Mouse (Mus musculus) spleen, postnatal 10 days (tissue): Measurements from ENCODE around the gene Fmnl2.
A peak's percentile ranks its signal among the peaks of the same experiment; 100 is the strongest.

Experiments
- DNase-seq, 2 experiments: peaks; one replicate each; pipeline ENCODE4 v3.0.0; 2021 to 2022; ENCODE audit warnings: low spot score in 2 of 2

The Fmnl2 gene

DNA sequence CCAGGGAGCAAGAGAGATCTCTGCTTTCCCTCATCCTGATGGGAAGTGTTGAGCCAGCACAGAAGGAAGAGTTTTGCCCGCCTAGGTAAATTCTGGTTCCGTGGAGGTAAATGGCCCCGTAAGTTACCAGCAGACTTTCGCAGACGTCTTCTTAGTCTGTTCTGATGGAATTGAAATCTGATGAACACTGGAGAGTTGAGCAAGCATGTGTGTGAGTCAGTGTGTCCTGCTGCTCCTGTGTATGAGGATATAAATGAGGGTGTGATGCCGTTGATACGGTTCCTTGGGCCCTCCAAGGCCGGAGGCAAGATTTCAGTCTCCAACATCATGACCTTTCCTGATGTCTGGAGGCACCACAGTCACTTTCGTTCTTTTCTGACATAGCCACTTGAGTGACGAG, 98.2 kb downstream of the Fmnl2 start:
- no peak for DNase-seq

DNA sequence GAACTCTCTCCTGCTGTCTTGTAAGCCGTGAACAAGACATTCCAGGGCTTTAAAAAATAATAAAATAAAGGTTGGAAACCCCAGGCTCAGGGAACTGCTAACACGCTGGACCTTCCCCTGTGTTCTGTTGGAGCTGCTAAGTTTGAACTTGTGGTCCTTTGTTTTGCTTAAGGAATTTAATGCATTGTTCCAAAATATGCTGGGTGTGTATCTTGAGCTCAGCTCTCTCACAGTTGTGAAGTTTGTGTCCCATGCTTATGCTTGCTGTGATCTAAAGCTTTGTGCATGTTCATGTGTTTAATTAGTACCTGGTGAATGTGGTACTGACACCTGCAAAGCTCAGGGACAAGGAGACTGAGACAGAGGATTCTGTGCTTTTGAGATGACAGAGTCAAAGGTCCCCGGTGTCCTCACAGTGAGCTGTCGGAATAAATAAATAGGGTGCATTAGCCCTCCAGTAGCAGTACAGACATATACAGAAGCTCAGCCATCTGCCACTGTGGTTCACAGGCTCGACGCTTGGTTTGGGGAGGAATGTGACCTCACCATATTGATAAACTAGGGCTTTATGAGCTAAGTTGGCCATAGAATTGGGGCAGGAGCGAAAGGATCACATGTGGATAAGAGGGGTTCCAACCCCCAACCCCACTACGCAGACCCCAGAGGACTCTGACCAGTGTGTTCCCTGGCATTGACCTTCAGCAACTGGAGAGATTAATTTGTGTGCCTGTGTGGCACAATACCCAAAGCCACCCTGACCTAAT, 100.3 kb downstream of the Fmnl2 start:
- DNase-seq: no peak

DNA sequence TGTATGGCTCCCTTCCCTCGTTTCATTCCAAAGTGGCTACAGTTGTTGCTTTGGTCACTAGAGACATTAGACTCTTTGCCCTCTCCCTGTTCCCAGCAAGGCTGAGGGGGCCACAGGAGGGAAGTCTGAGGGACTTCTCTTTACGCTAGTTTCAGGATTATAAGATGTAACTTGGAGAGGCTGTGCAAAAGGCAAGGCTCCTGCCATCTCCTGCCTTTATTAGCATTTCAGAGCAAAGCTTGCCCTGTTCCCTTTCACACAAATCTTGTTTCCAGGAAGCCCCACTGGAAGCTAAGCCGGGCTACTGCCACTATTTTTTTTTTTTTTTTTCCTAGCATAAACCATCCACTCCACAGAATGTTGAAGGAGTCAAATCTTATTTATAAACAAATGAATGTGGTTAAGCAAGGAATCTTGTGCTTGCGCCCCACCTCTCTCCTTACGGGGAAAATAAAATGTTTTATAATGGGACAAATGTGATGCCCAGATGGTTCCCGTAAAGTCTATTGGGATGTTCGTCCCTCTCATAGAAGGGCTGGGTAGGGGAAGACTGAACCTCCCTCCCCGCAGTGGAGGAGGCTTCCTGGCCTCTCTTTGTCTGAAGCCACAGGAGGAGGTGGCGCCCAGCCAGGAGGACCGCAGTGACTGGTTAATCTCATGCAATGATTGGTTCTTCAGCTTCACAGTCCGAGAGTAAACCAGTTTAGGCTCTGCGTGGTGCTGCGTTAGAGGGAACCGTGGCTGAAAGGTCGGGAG, 101.1 kb downstream of the Fmnl2 start:
- peak in 1 of 2 experiments; percentile 21 for DNase-seq

DNA sequence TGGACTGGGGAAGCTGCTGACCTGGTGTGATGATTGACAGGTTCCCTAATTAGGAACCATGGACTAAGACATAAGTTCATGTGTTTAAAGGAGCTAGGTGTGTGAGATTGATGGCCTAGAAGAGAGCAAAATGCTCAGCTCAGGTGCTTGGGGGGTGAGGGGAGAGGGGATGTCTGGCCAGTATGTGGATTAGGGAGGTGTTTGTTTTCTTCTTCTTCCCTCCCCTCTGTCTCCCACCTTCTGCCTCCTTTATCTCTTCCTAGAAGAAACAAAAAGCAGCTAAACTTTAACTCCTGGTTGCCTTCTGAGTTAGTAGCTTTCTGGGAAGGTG, 101.6 kb downstream of the Fmnl2 start:
- DNase-seq: no peak

DNA sequence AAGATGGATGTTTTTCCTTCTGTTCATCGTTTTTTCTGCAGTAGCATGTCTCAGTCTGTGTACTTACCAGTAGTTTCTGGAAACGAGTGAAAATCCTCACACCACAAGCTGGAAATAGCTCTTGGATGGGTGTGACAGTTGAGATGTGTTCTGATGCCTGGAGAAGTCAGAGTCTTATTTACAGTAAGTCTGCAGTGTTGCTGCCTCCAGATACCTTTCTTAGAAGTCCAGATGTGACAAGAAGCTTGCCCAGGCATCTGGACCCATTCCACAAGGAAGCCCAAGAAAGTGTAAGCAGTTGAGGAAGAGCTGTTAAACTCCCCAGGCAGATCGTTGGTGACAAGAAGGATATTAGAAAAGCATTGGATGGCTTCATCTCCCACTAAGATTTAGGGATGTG, 102.3 kb downstream of the Fmnl2 start:
- no peak for DNase-seq

DNA sequence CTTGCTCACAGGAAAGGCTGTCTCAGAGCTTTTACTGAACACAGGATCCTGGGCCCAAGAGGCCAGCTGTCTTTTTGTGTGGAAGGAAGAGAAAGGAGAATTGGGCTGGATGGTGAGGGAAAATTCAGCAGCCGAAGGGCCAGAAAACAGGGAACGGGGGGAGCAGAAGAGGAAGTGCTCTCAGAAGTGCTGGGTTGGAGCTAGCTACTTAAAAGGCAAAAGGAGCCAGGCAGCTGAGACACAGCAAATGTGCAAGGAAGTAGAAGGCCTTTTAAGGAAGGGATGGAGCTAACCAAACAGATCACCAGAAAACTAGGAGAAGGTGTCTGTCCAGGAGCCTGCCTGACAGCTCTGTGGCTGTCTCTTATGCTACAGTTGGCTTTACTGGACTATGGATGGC, 103.0 kb downstream of the Fmnl2 start:
- DNase-seq: no peak

DNA sequence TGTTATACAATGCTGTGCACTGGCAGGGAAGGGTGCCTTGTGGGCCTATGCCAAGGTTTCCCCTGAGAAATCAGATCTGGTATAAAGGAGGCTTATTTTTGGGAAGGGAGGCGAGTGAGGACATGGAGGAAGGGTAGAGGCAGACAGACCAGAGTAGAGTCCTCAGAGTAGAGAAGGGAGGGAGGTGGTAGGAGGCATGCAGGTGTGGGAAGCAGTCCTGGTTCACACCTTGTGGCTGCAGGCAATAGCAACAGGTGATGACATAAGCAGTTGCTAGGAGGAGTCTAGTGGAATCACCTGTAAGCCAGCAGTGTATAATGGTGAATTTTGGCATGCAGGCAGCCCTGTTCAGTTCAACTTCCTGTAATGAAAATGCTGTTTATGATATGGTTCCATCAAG, 105.8 kb downstream of the Fmnl2 start:
- DNase-seq: no peak

DNA sequence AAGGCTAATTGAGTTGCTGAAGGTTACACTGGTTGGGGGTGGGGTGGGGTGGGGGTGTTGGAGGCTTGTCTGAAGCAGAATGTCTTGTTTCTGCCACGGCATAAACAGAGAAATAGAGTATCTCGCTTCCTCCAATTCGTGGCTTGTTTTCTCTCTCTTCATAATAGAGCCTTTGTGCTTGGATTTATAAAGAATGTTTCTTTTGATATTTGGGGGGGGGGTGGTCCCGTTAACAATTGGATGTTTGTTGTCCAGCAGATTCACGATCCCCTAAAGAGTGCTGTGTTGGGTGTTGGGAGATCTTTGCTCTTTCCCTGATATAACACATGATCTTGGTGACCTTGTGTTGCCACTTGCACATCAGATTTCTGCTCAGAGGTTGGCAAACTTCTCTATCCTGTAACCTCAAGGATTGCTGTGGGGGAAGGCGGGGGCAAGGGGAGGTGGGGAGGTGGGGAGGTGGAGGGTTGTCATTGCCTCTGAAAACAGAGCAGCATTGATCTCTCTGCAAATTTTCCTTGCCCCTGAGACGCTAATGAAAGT, 106.8 kb downstream of the Fmnl2 start:
- DNase-seq: no peak

DNA sequence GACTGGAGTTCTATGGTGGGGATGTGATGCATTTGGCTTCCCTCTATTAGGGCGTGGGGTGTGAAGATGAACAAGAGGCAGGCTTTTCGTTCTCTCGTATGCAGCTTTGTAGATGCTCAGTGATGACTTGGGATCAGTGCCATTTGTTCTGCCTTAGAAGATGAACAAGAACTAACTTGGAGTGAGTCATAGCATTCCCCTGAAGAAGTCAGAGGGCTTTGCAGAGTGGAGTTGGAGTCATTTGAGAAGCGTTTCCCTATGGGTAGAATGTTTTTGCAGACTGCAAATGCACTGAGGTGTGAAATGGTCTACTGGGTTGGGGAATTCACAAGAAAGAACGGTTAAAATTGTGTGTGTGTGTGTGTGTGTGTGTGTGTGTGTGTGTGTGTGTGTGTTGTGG, 108.6 kb downstream of the Fmnl2 start:
- DNase-seq: no peak

DNA sequence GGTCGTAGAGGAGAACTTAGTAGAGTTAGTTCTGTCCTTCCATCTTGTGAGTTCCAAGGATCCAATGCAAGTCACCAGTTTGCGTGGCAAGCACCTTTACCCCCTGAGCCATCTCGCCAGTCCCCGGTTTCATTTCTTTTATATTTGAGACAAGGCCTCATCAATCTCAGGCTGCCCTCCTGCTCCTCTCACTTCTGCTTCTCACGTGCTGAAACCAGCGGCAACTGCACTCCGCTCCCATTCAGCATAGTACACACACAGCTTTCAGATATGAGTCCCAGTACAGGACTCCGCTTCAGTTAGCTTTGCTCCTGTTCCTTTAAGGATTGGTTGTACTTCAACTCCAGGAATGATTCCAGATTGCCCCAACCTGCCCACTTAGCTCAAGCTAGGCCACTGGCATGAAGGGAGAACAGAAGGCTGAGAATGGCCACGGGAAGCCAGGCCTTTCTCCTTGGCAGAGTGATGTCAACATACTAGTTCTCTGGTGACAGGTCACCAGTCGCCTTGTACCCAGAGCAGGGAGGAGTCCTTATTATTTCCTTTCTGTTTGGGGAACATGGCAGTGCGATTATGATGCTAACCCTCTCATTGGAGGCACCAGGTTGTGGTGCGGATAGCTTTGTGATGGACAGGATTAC, 109.3 kb downstream of the Fmnl2 start:
- no peak for DNase-seq

DNA sequence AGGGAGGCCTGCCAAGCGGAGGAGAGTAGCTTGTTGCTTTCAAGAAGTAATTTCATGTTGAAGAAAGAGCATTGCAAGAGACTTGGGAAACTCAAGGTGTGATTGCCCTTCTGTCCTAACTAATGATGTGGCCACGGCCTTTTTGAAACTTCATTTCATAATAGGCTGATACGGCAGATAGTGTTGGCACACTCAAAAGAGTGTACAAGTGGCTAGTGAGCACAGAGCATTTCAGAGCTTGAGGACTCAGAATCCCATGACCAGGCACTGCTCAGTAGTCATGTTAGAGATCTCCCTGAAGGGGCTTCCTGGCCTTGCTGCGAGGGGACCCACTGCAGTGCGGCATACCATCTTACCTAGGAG, 109.8 kb downstream of the Fmnl2 start:
- DNase-seq: no peak

DNA sequence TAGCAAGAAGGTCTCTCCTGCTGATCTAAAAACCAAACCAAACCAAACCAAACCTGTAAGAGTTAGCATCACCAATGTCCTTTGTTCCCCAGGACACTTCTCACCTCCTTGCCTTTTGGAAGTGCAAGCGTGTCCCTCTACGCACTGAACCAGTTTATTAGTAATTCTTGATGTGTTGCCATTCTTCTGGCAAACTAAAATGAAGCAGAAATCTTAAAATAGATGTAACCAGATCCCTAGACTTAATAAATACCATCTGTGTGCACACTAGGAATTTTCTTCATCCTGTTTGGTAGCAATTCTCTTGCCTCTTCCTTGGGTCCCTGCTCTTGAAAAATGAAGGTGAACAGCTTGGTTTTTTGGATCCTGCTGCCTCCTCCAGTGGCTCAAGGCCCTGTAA, 111.2 kb downstream of the Fmnl2 start:
- DNase-seq: no peak

DNA sequence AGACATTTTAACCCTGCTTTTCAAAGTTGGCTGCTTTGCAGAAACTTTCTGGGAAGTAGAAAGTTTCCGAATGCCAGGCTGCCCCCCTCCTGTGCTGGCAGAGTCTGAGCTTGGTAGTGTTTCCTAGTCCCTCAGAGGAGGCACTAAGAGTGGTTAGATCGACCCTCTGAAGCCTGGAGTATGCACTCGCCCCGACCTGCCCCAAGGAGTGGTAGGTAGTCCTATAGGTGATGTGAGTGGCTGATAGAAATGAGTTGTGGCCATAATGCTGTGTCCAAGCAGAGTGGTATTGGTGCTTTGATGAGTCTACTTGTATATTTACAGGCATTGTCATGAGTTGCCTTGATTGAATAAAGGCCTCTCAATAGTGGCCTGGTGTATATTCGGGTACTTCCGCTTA, 116.4 kb downstream of the Fmnl2 start:
- no peak for DNase-seq

DNA sequence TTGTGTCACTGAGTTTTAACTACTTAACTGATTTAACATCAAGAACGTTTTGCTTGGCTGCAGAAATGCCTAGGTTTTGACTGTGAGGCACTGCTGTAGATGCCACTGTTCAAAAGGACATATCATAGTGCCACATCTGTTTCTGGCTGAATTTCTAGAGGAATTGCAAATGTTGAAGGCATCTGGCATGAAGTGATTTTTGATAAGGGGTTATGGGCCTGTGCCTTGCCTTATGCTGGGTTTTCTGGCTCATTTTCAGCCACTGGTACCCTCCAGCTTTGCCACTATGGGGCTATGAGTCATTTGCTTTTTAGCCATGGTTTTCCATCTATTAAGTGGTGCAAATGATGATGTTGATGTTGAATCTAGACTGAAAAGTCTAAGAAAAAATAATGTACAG, 117.1 kb downstream of the Fmnl2 start:
- DNase-seq: no peak

DNA sequence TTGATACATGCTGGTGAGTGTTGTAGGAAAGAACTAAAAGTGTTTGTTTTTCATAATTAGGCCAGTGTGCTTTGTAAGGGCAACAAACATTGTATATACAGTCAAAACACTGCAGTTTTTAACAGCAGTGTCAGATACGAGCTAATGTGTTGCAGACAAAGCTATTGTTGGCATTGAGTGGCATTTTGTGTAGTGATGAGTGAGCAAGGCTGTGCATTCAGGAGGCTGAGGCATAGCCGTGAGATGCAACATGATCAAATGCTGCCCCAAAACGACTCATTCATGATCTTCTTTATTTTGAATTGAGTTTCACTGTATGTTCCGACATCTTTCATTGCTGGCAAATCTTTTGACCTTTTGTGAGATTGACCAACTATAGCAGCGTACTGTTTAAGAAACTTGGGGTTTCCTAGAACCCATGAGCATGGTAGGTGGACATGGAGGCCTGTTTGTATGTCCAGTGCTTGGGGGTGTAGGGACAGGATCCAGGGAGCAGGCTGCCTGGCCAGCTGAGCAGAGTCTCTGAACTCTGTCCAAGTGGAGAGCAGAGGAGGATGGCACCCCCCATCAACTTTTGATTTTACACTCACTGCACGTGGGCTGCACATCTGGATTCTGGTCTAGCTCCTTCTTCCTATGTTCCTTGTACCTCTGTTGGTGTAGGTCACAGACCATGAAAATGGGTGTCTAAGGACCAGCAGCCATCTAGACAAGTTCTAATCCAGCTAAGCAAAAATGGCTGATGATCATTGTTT, 120.4 kb downstream of the Fmnl2 start:
- no peak for DNase-seq

DNA sequence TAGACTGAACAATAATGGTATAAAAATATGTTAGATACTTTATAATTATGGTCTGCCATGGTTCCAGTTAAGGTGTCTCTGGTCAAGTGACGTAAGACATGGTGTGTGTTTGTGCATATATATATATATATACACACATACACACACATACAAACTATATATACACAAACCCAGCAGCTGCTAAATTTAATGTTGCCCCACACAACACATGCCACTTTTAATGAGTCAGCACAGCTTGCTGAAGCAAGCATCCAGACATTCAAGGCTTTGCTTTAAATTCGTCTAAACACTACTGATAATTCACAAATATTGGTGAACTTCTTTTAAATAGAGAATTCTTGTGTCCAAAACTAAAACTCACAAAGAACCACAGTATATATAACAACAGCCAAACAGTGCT, 121.1 kb downstream of the Fmnl2 start:
- DNase-seq: no peak

DNA sequence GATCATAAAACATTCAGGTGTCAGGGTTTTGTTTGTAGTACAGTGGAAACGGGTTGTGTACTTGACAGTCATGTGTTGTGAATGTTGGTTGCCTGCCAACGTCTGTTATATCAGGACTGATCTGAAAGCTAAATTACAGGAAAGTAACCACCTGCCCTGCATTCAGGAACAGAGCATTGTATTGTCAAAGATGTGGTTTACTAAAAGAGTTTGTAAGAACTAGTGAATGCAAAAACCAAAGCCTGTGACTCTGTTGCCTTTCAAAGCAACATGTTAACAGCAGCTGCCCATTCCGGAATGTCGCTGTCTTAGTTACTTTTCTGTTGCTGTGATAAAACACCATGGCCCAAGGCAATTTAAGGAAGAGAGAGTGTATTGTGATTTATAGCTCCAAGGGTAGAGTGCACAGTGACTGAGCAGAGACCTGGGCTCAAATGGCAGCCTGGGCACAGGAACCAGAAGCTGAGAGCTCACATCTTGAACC, 121.7 kb downstream of the Fmnl2 start:
- DNase-seq: no peak

DNA sequence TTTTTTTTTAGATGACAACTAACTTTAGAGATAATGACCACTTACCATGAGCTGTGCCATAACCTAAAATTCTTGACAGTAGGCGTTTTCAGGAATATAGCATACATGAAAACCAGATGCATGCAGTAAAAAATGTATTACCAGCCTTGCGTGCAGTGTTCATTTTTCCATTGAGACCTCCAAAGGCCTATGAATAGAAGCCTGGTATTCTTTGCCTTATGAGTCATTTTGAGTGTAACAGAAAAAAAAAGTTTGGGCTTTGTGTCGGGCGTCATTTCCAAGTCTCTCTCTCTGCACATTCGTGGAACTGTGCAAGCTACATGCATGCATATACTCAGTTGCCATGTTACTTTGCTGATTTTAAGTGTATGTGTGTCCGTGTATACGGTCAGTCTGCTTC, 123.5 kb downstream of the Fmnl2 start:
- no peak for DNase-seq

DNA sequence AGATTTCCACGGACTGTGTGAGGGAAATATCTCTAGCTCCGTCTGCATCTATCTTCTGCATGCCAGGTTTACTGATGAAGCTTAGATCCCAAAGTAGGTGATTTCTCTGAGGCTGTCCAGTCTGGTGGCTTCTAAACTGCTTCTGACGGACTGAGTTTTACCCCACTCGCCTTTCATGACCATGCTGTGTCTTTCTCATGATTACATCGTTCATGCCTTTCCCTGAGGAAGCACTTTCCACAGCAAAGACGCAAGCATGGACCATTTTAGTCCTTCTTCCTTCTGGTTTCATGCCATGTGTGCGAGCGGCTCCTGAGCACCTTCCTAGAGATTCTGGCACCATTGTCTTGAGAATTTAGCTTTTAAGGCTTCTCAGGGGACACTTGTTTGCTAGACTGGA, 123.9 kb downstream of the Fmnl2 start:
- DNase-seq: no peak

DNA sequence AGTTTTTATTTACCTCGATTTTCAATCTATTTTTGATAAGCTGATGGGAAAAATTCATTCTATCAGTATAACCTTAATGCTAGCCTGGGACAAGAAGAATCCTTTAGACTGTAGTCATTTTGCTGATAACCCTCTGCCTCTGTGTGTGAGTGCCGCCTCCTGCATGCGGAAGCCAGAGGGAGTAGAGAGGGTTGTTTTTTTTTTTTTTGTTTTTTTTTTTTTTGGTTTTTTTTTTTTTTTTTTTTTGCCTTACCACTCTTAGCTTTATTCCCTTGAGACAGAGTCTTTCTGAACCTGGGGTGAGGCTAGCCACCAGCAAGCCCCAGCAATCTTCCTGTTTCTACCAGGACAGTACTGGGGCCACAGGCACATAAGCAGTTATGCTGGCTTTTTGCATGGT, 124.8 kb downstream of the Fmnl2 start:
- DNase-seq: no peak

DNA sequence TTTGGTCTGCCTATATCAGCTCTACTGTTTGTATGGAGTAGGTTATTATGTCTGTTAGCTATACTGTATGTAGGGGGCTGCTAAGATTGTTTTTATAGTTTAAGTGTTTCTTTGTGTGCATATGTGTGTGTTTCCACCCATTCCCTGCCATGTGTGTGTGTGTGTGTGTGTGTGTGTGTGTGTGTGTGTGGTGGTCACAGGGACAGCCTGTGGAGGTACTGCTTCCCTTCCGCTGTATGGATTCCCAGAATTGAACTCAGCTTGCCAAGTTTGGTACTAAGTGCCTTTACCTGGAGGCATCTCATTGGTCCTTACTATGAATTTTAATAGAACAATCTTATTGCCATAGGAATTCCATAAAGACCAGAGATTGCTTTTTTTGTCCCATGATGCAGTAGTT, 126.9 kb downstream of the Fmnl2 start:
- no peak for DNase-seq

DNA sequence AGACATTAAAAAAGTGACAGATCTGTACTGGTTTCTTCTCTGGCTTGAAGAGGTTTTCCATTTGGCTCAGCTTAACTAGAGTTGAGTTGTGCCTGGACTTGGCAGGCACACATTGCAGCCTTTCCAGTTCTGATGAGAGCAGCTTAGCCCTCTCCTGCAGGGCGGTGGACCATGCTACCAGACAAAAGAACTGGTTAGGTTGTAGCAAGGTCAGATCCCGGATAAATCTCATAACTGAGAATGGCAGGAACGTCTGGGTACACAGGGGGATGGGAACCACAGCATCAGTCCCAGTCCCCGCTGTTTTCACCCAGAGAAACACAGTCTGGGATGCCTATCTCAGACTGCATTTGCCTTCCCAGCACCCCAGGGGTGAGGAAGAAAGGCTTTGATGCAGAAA, 127.5 kb downstream of the Fmnl2 start:
- no peak for DNase-seq
